Mouse (Mus musculus) liver, embryonic 14.5 days (tissue): ENCODE measurements around the gene Gart.

Experiments
- CTCF ChIP-seq: IDR thresholded peaks from 2 replicates; pipeline ENCODE4 v1.5.1; 2016; ENCODE audit warnings: antibody characterized with exemption, low read depth, control low read depth
- EP300 ChIP-seq: IDR thresholded peaks from 2 replicates; pipeline ENCODE4 v1.6.1; 2016; ENCODE audit warnings: antibody characterized with exemption, low read depth

DNA sequence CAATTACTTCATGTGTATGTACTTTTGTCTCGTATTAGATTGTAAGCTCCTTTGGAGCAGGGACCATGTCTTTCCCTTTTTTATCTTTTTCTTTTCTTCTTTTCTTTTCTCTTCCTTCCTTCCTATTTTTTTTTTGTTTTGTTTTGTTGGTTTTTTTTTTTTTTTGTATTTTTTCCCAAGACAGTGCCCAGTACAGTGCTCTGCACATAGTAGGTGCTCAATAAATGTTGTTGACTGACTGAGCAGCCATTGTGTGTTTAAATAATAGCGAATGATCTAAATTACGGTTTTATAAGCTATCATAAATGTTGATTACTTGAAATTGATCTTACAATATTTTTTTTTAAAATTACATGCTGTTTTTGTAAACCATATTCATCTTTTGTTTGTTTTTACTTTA is 17.0 kb upstream of the Gart start:
- no peak for TF ChIP-seq CTCF
- no peak for TF ChIP-seq EP300
